Mouse (Mus musculus) heart, postnatal 0 days (tissue): ENCODE results near the gene 4930430F08Rik. TPM values are rescaled to one million over a fixed set of nuclear protein-coding genes. Genes with fewer than 3 reads are reported as not detected.
"Not testable (repeated sequence)": the region's sequence is repeated elsewhere in the genome, so short reads cannot be mapped to it uniquely, and the experiment has no call there.

ENCODE experiments used
- ATAC-seq: fragments of 200-750 bp; cut with Nextera tagmentation; 2 replicates; pipeline ENCODE4 v1.8.0; 2017; ENCODE audit warnings: low read depth, moderate number of reproducible peaks, moderate library complexity; ENCODE audit not compliant: insufficient read depth
- DNase-seq: peaks from one replicate; pipeline ENCODE4 v3.0.0-alpha.2; 2016; ENCODE audit warnings: low spot score
- H3K27ac ChIP-seq: fragments of 300-500 bp; sonication (generic); 2 replicates; pipeline ENCODE4 v1.5.1; 2014; ENCODE audit warnings: low read depth, mild to moderate bottlenecking
- H3K27me3 ChIP-seq: fragments of 300-500 bp; sonication (generic); 2 replicates; pipeline ENCODE4 v1.6.1; 2014; ENCODE audit warnings: low read length, mixed read lengths; ENCODE audit not compliant: control insufficient read depth, insufficient read depth
- H3K36me3 ChIP-seq: fragments of 300-500 bp; sonication (generic); replicated peaks from 2 replicates; pipeline ENCODE4 v1.6.1; 2014; ENCODE audit warnings: low read length, mixed read lengths; ENCODE audit not compliant: control insufficient read depth, insufficient read depth
- H3K4me1 ChIP-seq: fragments of 300-500 bp; sonication (generic); 2 replicates; pipeline ENCODE4 v1.6.1; 2014; ENCODE audit warnings: antibody characterized with exemption; ENCODE audit not compliant: control insufficient read depth, insufficient read depth
- H3K4me2 ChIP-seq: fragments of 300-500 bp; sonication (generic); 2 replicates; pipeline ENCODE4 v1.6.1; 2014; ENCODE audit warnings: low read depth, mild to moderate bottlenecking, low read length, moderate library complexity
- H3K4me3 ChIP-seq: fragments of 300-500 bp; sonication (generic); 2 replicates; pipeline ENCODE4 v1.5.1; 2014; ENCODE audit warnings: low read depth, low read length
- H3K9ac ChIP-seq: fragments of 300-500 bp; sonication (generic); replicated peaks from 2 replicates; pipeline ENCODE4 v1.6.1; 2014; ENCODE audit warnings: low read depth, low read length, mixed read lengths
- H3K9me3 ChIP-seq: fragments of 300-500 bp; sonication (generic); replicated peaks from 2 replicates; pipeline ENCODE4 v1.6.1; 2016; ENCODE audit warnings: low read length; ENCODE audit not compliant: control insufficient read depth
- CTCF ChIP-seq: IDR thresholded peaks from 2 replicates; pipeline ENCODE4 v1.5.1; 2016; ENCODE audit warnings: antibody characterized with exemption, control low read depth, low read depth
- EP300 ChIP-seq: IDR thresholded peaks from 2 replicates; pipeline ENCODE4 v1.6.1; 2016; ENCODE audit warnings: antibody characterized with exemption, low read depth
- WGBS: fragments of 180-500 bp; shearing (Covaris S2); extraction: QIAGEN DNeasy Blood & Tissue Kit; methylation state at CpG from one replicate; pipeline ENCODE4 v1.1.7; 2014; 5-methylcytosine and 5-hydroxymethylcytosine counted together
- polyA plus RNA-seq: library from polyadenylated mRNA; unstranded; fragments of >200 nt; fragmentation: Nextera tagmentation; extraction: Ambion mirVana; gene quantifications from 2 replicates; pipeline ENCODE4 v1.2.1, GENCODE M21; 2015
- total RNA-seq: library from RNA; depleted of rRNA; stranded (reverse); fragments of >200 nt; gene quantifications from 2 replicates; pipeline ENCODE4 v1.2.3, GENCODE M21; 2014; ENCODE audit warnings: low replicate concordance

Gene 4930430F08Rik
- total and polyA plus RNA-seq, 2 experiments from 2014 or later: 1.3 to 5.1 TPM

DNA sequence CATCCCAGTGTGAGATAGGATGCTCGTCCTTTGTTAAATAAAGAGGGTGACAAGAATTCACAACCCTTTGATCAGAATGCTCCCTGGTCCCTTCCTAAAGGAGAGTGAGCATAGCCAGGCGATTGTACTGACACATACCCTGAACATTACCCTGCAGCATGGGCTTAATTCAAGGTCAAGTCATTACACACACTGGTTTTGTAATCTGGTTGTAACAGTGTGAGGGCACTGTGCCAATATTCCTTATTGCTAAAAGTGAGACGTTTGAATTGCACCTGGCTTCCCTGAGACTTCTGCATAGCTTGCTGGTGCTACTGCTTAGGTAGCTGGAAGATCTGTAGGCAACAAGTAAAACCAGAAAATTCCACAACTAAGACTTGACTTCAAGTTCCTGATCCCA, 6.0 kb downstream of the 4930430F08Rik start:
- no peaks in the 10 kb centered on the region for H3K27me3 ChIP-seq
- DNase-seq (no peak), ATAC-seq (no peak)
- no peak overlapping the region for H3K4me3 ChIP-seq
- no peaks in the 10 kb centered on the region for H3K36me3 ChIP-seq
- peaks cover 5% of the 10 kb centered on the region; the same call in 1 of the 2 replicates for H3K4me1 ChIP-seq
- H3K9me3 ChIP-seq: no peaks in the 10 kb centered on the region
- H3K4me2 ChIP-seq: no peak overlapping the region
- no peak overlapping the region for H3K27ac ChIP-seq
- WGBS: 60% methylated on average over 3 of the region's 3 CpGs
- H3K9ac ChIP-seq: no peak overlapping the region
- TF ChIP-seq EP300: no peak

DNA sequence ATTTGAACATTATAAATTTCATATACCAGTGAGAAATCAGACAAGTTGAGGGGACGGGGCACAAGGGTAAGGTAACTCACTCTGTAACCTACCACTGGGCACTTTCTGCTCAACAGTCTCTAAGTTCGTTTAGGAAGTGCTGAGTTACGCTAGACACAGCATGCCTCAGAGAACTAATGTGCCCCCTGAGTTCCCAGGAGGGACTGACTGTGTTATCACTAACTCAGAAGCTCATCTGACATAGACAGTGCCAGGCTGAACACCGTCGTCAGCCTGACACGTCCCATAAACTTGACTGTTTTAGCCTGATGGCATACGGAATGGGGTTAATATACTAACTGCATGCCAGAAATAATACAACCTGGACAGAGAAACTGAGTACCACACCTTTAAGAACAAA, 14.9 kb downstream of the 4930430F08Rik start:
- no peak for ATAC-seq
- H3K9ac ChIP-seq: no peak overlapping the region
- H3K36me3 ChIP-seq: peaks cover 18% of the 10 kb centered on the region
- no peak for TF ChIP-seq EP300
- no peak for TF ChIP-seq CTCF
- DNase-seq: no peak
- no peaks in the 10 kb centered on the region for H3K4me1 ChIP-seq
- 75% methylated on average over 7 of the region's 7 CpGs for WGBS
- no peaks in the 10 kb centered on the region for H3K27me3 ChIP-seq
- H3K4me2 ChIP-seq: no peak overlapping the region
- H3K4me3 ChIP-seq: no peak overlapping the region
- H3K27ac ChIP-seq: no peak overlapping the region
- H3K9me3 ChIP-seq: no peaks in the 10 kb centered on the region

DNA sequence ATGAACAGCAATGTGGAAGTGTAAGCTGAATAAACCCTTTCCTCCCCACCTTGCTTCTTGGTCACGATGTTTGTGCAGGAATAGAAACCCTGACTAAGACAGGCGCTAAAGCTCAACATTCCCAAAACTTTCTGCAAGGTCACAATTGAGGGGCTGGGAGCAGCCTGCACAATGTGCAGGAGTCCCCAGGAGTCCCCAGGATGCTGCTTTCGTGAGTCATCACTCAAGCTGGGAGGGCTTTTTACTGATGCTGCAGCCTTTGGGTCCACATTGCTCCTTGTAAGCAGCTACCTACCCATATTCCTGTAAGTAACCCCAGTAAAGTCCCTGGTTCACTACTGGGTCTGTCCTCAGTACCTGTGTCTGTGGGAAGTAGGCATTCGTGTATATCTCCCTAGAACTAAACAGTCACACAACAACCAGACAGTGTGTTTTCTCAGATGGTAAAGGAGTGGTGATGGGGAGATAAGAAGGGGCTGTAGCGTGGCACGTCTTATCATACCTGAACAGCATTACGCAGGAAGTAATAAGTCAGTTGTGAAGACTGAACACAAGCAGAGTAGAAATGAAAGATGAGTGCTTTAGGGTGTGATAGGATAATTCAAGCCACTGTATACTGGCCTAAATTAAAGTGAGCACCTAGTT, 15.6 kb downstream of the 4930430F08Rik start:
- H3K4me3 ChIP-seq: no peak overlapping the region
- no peaks in the 10 kb centered on the region for H3K4me1 ChIP-seq
- H3K27me3 ChIP-seq: no peaks in the 10 kb centered on the region
- ATAC-seq (no peak), DNase-seq (no peak)
- no peak overlapping the region for H3K27ac ChIP-seq
- 82% methylated on average over 7 of the region's 7 CpGs for WGBS
- no peaks in the 10 kb centered on the region for H3K9me3 ChIP-seq
- H3K36me3 ChIP-seq: peaks cover 18% of the 10 kb centered on the region
- H3K9ac ChIP-seq: no peak overlapping the region
- TF ChIP-seq CTCF (no peak), EP300 (no peak)
- H3K4me2 ChIP-seq: no peak overlapping the region

DNA sequence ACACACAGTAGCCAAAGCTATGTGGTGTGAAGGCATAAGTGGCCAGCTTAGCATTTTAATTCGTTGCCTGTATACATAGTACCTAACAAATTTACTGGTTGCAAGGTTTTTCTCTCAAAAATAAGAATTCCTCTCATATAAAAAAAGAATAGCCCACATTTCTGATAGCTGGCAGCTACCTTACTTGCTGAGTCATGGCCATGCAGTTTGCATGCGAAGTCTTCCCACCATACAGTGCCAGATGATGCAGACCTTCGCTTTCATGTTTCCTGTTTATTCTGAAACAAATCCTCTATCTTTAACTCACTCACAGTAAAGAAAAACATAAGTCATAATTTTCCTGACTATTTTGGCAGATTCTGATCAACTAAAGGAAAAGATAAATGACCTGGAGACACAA, 18.5 kb downstream of the 4930430F08Rik start:
- no peak overlapping the region for H3K27ac ChIP-seq
- no peaks in the 10 kb centered on the region for H3K9me3 ChIP-seq
- ATAC-seq (no peak), DNase-seq (no peak)
- TF ChIP-seq CTCF (no peak), EP300 (no peak)
- H3K9ac ChIP-seq: no peak overlapping the region
- H3K36me3 ChIP-seq: peaks cover 20% of the 10 kb centered on the region
- no peak overlapping the region for H3K4me2 ChIP-seq
- WGBS: 82% methylated on average over 3 of the region's 3 CpGs
- no peaks in the 10 kb centered on the region for H3K27me3 ChIP-seq
- no peak overlapping the region for H3K4me3 ChIP-seq
- no peaks in the 10 kb centered on the region for H3K4me1 ChIP-seq

DNA sequence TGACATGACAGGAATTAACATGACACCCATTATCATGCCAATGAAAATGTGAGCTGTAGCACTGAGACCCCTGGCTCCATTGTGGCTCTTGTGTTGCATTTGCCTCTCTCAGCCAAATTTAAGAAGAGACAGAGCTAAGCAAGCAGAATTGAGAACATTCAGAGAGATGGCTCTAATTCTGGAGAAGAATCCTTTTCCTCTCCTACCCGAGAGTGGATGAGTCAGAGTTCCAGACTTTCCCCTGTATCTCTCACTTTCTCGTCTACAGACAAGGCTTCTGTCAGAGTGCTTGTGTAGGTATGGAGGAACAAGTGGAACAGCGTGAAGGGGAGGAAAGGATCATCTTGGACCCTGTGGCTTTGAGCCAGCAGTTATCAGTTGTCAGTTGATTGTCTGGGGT, 26.1 kb downstream of the 4930430F08Rik start:
- Histone ChIP-seq H3K4me2 (no peak overlapping the region), H3K9me3 (no peaks in the 10 kb centered on the region), H3K4me1 (no peaks in the 10 kb centered on the region), H3K9ac (no peak overlapping the region), H3K36me3 (peaks cover 26% of the 10 kb centered on the region), H3K27ac (no peak overlapping the region), H3K27me3 (no peaks in the 10 kb centered on the region), H3K4me3 (no peak overlapping the region)
- DNase-seq: no peak
- WGBS: 62% methylated on average over 3 of the region's 3 CpGs
- ATAC-seq: no peak
- no peak for TF ChIP-seq CTCF
- TF ChIP-seq EP300: no peak

DNA sequence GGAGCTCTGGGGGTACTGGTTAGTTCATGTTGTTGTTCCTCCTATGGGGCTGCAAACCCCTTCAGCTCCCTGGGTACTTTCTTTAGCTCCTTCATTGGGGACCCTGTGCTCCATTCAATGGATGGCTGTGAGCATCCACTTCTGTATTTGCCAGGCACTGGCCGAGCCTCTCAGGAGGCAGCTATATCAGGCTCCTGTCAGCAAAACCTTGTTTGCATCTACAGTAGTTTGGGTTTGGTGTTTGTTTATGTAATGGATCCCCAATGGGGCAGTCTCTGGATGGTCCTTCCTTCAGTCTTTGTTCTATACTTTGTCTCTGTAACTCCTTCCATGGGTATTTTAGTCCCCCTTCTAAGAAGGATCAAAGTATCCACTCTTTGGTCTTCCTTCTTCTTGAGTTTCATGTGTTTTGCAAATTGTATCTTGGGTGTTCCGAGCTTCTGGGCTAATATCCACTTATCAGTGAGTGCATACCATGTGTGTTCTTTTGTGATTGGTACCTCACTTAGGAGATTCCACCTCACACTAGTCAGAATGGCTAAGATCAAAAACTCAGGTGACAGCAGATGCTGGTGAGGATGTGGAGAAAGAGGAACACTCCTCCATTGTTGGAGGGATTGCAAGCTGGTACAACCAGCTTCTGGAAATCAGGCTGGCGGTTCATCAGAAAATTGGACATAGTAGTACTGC, 29.9 kb downstream of the 4930430F08Rik start:
- H3K36me3 ChIP-seq: peaks cover 15% of the 10 kb centered on the region; the same call in 1 of the 2 replicates
- H3K4me2 ChIP-seq, H3K4me3 ChIP-seq, H3K27ac ChIP-seq, ATAC-seq, H3K4me1 ChIP-seq, H3K27me3 ChIP-seq, H3K9me3 ChIP-seq, H3K9ac ChIP-seq, DNase-seq: not testable (repeated sequence)
- 75% methylated on average over 3 of the region's 3 CpGs for WGBS
